Mouse (Mus musculus) thymus, adult 2 months (tissue): ENCODE results near the gene Gfra4. TPM values are rescaled to one million over a fixed set of nuclear protein-coding genes. Genes with fewer than 3 reads are reported as not detected.

Experiments used
- DNase-seq: peaks from one replicate; pipeline ENCODE4 v3.0.0; 2021
- H3K27ac ChIP-seq: fragments of 200-500 bp; 2 replicates; pipeline ENCODE4 v1.5.1; 2012; ENCODE audit warnings: low read length, control low read depth; ENCODE audit not compliant: control insufficient read depth, insufficient read depth
- H3K27me3 ChIP-seq: fragments of 200-500 bp; 2 replicates; pipeline ENCODE4 v1.6.1; 2012; ENCODE audit warnings: mild to moderate bottlenecking, low read length, moderate library complexity, mixed read lengths; ENCODE audit not compliant: control insufficient read depth, insufficient read depth
- H3K36me3 ChIP-seq: fragments of 200-500 bp; 2 replicates; pipeline ENCODE4 v1.6.1; 2012; ENCODE audit warnings: mild to moderate bottlenecking, low read length, moderate library complexity; ENCODE audit not compliant: control insufficient read depth, insufficient read depth
- H3K4me1 ChIP-seq: fragments of 200-500 bp; replicated peaks from 2 replicates; pipeline ENCODE4 v1.6.1; 2012; ENCODE audit warnings: low read length; ENCODE audit not compliant: control insufficient read depth, insufficient read depth
- H3K4me3 ChIP-seq: fragments of 200-500 bp; 2 replicates; pipeline ENCODE4 v1.5.1; 2012; ENCODE audit warnings: mild to moderate bottlenecking, low read length, control low read depth, moderate library complexity; ENCODE audit not compliant: control insufficient read depth, insufficient read depth
- CTCF ChIP-seq: fragments of 200-500 bp; IDR thresholded peaks from 2 replicates; pipeline ENCODE4 v1.5.1; 2012; ENCODE audit warnings: mild to moderate bottlenecking, control low read depth, low read length, moderate library complexity, borderline replicate concordance; ENCODE audit not compliant: control insufficient read depth, poor library complexity, insufficient read depth; ENCODE audit errors: extremely low read depth
- POLR2A ChIP-seq: fragments of 200-500 bp; IDR thresholded peaks from 2 replicates; pipeline ENCODE4 v1.6.1; 2012; ENCODE audit warnings: mild to moderate bottlenecking, low read length, control low read depth, moderate library complexity; ENCODE audit not compliant: control insufficient read depth, poor library complexity, insufficient read depth; ENCODE audit errors: extremely low read depth
- WGBS: fragments of 180-500 bp; shearing (Covaris S2); methylation state at CpG from one replicate; pipeline ENCODE4 v1.1.7; 2018; 5-methylcytosine and 5-hydroxymethylcytosine counted together
- polyA plus RNA-seq: library from polyadenylated mRNA; depleted of rRNA; stranded (reverse); fragments of >200 nt; gene quantifications from 2 replicates; pipeline ENCODE4 v1.2.3, GENCODE M21; 2012

The Gfra4 gene
- polyA plus RNA-seq, 1 experiment, result 14.3 TPM

DNA sequence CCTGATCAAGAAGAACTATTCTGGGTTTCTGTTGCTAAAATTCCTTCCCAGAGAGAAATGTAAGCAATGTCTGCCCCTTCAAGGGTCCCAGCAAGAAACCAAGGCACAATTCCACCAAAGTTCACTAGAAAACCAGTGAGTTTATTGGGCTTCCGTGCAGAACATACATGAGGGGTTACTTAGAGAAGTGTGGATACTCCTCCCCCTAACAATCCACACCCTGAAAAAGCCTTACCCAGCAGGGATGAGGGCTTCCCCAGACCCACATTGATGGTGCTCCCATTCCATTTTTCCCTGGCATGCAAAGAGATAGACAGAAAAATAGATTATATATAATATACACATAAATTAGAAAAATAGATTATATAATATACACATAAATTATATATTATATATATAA, 11.9 kb downstream of the Gfra4 start:
- H3K4me3 ChIP-seq, result no peak overlapping the region
- DNase-seq, result no peak
- 98% methylated on average over 1 of the region's 1 CpGs for WGBS
- TF ChIP-seq CTCF (no peak), POLR2A (no peak)
- H3K27ac ChIP-seq, result no peak overlapping the region
- no peaks in the 10 kb centered on the region for H3K36me3 ChIP-seq
- H3K27me3 ChIP-seq, result no peaks in the 10 kb centered on the region
- H3K4me1 ChIP-seq, result no peaks in the 10 kb centered on the region

DNA sequence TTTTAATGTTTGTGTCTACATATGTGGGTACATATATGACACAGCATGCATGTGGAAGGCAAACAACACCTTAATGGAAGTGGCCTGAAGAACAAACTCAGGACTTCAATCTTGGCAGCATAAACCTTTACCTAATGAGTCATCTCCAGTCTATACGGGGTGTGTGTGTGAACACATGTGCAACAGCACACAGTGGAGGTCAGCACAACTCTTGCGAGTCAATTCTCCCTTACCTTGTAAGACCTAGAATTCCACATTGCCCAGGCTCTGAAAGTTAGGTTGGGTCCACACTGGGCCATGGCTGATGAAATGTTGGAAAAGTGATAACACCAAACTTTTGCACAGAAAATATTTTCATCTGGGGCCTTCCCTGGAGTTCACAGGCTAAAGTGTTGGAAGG, 12.3 kb downstream of the Gfra4 start:
- H3K27ac ChIP-seq, result no peak overlapping the region
- TF ChIP-seq CTCF (no peak), POLR2A (no peak)
- H3K4me1 ChIP-seq, result no peaks in the 10 kb centered on the region
- H3K36me3 ChIP-seq, result no peaks in the 10 kb centered on the region
- 91% methylated on average over 2 of the region's 2 CpGs for whole genome bisulfite sequencing
- H3K27me3 ChIP-seq, result no peaks in the 10 kb centered on the region
- H3K4me3 ChIP-seq, result no peak overlapping the region
- DNase-seq, result no peak

DNA sequence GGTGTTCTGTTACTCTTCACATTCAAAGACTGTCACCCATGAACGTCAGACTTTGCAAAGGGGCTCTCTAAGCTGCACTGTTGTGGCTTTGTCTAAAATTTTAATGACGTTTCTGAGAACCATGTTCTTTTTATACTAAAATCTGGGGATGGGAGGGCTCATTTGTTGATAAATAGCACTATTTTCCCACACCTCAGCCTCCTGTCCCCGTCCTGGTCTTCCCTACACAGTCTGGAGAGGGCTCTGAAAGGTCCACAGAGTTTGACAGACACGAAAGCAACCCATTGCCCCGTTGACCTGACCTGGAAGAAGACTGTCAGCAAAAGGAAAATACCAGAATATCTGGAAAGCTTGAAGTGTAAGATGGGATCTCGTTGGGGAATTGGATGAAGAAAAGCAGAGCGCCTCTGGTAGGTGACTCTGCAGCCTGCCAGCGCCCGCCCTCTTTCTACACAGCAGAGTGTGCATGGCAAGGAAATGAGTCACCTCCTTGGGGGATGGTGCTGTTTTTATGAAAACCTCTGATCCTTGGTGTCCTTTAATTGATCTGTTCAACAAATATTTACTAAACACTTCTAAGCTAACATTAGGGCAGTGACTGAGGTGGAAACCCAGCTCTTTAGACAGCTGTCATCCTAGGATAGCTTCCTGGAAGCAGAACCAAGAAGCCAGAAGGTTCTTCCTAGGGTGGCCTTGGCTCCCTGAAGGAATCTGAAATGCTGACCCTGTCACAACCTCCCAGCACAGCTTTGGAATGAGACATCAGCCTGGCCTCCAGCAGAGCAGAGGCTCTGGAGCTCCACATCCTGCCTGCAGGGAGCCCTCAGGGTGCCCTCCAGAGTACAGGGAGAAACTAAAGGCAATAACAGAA, 13.6 kb downstream of the Gfra4 start:
- no peak for DNase-seq

DNA sequence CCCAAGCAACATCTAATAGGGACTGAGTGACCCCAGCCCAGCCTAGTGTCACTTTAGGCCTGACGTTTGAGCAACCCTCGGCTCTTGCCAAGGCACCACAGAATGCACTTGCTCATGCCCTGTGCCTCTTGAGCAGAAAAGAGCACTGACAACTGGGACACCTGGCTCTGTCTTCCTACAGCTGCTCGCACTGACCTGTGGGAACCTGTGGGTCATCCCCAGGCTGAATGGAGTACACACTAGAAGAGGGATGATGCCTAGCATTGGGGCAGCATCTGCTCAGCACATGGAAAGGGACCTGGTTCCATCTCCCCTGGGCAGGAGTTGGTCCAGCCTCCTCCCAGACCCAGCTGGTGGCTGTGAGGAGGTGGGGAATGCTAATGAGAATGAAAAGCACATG, 15.9 kb downstream of the Gfra4 start:
- TF ChIP-seq CTCF, result no peak
- H3K27me3 ChIP-seq, result no peaks in the 10 kb centered on the region
- H3K4me1 ChIP-seq, result no peaks in the 10 kb centered on the region
- WGBS, result 96% methylated on average over 3 of the region's 3 CpGs
- no peak for DNase-seq
- no peak overlapping the region for H3K27ac ChIP-seq
- H3K4me3 ChIP-seq, result no peak overlapping the region
- no peaks in the 10 kb centered on the region for H3K36me3 ChIP-seq

More for the DNA sequence above, 13.6 kb downstream of the Gfra4 start:
- no peaks in the 10 kb centered on the region for H3K36me3 ChIP-seq
- TF ChIP-seq POLR2A (no peak), CTCF (no peak)
- H3K27me3 ChIP-seq, result no peaks in the 10 kb centered on the region
- WGBS, result 79% methylated on average over 9 of the region's 9 CpGs
- H3K4me3 ChIP-seq, result no peak overlapping the region
- H3K27ac ChIP-seq, result no peak overlapping the region
- no peaks in the 10 kb centered on the region for H3K4me1 ChIP-seq

DNA sequence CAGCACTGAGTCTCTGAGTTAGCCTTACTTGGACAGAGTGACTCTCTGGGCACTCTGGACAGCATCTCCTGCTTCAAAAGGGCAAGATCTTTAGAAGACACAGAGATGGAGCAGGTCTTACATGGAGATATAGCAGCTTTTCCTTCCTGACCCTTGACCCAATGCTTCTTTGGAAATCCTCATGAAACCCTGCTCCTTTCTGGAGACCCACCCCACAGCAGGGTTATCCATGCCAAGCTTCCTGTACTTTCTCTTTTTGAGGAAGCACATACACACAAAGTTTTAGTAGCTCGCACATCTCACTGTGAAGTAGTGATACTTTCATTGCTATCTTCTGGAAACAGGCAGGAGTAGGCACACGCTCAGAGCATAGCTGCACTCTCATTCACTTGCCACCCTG, 17.7 kb downstream of the Gfra4 start:
- no peak for DNase-seq
- no peak overlapping the region for H3K27ac ChIP-seq
- H3K4me1 ChIP-seq, result no peaks in the 10 kb centered on the region
- TF ChIP-seq CTCF (no peak), POLR2A (no peak)
- no peaks in the 10 kb centered on the region for H3K36me3 ChIP-seq
- no peak overlapping the region for H3K4me3 ChIP-seq
- no peaks in the 10 kb centered on the region for H3K27me3 ChIP-seq
- WGBS, result 95% methylated on average over 2 of the region's 2 CpGs

DNA sequence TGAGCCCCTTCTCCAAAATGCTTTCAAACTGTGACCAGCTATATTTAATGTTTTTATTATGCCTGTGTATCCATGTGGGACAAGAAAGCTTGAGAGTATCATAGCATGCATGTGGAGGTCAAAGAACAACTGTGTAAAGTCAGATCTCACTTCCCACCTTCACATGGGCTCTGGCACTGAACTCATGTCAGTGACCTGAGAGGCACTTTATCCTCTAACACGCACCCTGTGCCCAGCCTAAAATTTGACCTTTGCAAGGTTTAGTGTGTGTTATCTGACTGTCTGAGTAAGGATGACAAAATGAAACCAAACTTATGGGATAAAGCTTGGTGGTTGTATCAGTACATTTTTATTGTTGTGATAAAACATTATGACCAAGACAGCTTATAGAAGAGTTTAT, 32.3 kb downstream of the Gfra4 start:
- no peaks in the 10 kb centered on the region for H3K4me1 ChIP-seq
- no peak overlapping the region for H3K4me3 ChIP-seq
- H3K27ac ChIP-seq, result no peak overlapping the region
- TF ChIP-seq POLR2A, result no peak
- no peak for TF ChIP-seq CTCF
- DNase-seq, result no peak
- no peaks in the 10 kb centered on the region for H3K27me3 ChIP-seq
- peaks cover 7% of the 10 kb centered on the region; the same call in 1 of the 2 replicates for H3K36me3 ChIP-seq
- 100% methylated on average over 1 of the region's 1 CpGs for WGBS
